Mouse (Mus musculus): Measurements from ENCODE around the gene Tnf. TPM values are rescaled to one million over a fixed set of nuclear protein-coding genes. Genes with fewer than 3 reads are reported as not detected.

Gene Tnf
- polyA plus RNA-seq, 1 experiment from 2014 or later = 5.7 TPM

DNA sequence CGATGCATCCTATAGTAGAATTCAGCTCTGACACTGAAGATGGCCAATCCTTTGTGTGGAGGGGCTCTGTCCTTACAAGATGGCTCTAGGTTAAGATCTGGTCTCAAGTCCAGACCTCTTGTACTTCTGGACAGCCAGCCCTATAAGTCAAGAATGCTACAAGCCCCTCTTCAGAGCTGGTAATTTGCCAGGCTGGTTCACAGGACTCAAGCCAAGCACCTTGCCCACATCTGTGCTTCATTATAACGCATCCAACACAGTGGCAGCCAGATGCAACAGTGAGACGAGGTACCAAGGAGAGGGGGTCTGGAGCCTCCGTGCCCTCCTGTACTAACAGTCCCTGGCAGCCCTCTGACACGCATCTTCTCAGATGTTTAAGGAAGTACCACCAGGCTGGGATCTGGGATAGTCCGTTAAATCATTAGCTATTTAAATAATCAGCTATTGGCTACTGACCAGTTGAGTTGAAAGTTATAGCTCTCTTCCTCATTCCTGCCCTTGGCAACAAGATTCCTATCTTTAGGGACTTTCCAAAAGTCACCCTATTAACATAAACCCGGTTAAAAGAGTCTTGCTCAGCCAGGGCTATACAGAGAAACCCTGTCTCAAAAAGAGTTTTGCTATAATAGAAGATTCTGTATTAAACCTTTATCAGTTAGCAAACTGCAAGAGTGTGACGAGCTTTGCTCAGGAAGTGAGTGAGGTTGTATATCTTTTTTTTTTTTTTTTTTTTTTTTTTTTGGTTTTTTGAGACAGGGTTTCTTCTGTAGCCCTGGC, 27.4 kb downstream of the Tnf start:
- DNase-seq (ENCODE audit: low spot score) = no peak

DNA sequence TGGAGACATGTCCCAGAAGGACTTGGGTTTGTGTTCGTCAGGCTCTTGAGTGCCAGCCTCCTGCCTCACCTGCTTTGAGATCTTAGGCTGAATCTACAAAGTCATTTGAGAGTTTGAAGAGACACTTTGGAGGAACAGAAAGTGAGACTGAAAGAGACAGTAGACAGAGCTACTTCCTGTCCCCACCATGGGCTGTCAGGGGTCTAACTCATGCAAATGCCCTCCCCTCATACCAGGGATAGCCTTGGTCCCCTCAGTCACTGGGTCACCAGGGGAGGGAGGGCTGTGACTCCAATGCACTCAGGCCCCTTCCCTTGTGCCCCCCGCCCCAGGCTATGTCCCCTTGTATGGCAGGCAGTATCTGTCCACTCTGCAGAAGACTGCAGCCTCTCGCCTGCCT, 28.5 kb downstream of the Tnf start:
- DNase-seq (ENCODE audit: low spot score) = peak; percentile 48

DNA sequence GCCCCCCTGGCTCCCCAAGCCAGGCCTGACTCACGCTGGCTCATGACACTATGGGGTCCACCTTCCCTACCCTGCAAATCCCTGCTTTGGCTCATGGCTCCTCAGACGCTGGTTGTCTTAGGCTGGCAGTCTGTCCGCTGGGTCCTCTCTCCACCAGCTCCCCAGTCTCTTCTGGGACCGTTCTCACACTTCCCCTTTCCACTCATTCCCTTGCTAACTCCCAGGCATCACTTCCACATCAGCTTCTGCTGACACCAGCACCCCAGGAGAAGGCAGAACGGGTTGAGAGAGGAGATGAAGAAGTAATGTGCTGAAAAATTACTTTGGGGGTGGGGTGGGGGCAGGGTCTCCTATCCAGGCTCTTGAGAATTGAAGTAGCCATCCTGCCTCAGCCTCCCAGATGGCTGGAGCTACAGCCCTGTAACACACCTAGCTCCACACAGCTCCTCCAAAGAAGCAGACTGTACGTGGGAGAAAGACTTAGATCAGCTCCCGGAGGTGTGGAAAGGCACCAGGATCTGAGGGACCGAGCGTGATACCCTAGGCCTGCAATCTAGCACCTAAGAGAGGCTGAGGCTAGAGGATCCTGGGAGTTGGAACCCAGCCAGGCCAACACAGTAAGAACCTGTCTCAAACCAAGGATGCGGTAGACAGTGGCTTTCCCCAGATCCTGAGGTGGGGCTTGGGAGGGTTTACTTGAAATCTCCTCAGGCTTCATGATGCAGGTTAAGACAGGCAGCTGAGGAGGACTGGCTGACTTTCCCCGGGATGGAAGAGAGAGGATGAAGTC, 29.2 kb downstream of the Tnf start:
- no peak for DNase-seq (ENCODE audit: low spot score)

DNA sequence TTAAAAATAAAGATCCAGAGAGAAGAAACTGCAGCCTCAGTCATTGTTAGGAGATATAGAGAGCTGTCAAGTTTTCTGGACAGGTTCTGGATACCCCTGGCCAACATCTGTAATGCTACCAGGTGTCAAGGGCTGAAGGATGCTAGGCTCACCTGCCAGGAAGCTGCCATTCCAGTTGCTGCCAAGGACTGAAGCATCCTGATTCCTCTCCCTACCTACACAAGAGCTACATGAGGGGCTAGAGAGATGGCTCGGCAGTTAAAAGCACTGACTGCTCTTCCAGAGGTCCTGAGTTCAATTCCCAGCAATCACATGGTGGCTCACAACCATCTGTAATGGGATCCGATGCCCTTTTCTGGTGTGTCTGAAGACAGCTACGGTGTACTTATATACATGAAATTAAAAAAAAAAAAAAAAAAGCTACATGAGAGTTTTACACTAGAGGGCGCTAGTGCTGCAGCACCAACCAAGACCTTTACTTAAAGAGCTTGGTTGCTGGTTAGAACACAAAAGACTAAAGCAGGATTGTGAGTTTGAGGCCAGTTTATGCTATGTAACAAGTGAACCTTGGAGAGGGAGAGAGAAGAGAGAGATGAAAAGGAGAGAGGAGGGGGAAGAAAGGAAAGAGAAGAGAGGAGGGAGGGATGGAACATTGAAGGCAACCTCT, 33.1 kb downstream of the Tnf start:
- peak; percentile 84 for DNase-seq (ENCODE audit: low spot score)

DNA sequence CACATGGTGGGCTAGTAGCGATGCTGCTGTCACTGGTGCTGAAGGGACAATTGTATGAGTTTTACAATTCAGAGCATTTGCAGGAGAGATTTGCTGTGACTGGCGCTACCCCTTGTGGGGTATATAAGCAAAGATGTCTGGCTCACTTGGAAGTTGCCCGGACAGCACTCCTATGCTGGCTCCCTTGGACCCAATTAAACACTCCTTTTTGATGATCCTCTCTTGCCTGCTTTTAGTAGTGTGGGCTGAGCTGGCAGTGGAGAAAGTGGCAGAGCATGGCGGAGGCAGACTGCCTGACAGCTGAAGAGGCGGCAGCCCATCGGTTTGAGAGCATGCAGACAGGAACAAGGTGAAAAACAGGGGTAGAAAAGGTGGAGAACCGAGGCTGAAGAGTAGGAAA, 34.0 kb downstream of the Tnf start:
- DNase-seq (ENCODE audit: low spot score) = no peak

DNA sequence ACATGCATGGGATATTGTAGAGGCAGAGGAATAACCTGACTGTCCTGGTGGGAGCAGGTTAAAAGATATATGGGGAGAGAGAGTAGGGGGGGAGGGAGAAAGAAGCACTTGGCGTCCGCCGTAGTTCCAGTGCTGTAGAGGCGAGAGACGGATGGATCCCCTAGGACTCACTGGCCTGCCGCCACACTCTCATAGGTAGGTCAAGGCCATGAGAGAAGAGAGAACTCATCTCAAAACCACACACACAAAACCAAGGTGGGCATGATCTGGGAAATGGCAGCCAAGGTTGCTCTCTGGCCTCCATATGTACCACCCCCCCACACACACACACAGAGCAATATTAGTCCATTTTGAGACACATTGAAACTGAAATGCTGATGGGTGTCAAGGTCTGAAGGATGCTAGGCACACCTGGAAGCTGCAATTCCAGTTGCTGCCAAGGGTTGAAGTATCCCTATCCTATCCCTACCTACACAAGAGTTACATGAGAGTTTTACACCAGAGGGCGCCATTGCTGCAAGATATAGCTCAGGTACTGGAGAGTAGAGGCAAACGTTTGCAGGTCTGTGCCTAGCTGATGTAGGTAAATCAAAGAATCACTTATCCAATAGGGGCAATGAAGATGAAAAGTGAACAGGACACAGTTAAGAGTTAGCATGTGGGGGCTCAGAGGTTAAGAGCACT, 35.3 kb downstream of the Tnf start:
- peak; percentile 89 for DNase-seq (ENCODE audit: low spot score)

DNA sequence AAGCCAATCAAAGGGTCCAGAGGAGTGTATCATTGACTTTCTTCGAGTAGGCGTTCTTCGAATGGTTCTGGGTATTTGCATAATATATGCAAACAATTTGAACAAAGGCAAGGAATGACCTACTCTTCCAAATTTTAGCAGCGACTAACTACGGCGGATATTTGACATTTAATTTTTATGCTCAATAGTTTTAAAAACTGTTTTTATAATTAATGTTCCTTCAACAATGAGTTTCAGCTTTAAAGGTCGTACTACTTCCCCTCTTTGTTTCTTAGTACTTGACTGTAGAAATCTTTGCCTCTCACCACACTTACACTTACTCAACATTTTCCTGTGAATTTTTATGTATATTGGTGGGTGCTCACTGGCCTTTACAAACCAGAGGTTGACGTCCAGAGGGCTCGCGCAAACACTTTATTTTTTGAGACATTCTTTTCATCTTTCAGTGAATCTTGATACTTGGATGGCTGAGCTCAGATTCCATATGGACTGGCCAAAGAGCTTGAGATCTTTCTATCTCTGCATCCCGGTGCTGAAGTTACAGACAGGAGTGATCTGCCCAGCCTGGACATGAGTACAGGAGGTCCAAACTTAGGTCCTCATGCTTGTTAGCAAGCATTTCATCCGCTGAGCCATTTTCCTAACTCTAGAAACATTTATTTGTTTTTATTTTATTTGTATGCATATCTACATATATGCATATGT, 36.2 kb downstream of the Tnf start:
- no peak for DNase-seq (ENCODE audit: low spot score)

DNA sequence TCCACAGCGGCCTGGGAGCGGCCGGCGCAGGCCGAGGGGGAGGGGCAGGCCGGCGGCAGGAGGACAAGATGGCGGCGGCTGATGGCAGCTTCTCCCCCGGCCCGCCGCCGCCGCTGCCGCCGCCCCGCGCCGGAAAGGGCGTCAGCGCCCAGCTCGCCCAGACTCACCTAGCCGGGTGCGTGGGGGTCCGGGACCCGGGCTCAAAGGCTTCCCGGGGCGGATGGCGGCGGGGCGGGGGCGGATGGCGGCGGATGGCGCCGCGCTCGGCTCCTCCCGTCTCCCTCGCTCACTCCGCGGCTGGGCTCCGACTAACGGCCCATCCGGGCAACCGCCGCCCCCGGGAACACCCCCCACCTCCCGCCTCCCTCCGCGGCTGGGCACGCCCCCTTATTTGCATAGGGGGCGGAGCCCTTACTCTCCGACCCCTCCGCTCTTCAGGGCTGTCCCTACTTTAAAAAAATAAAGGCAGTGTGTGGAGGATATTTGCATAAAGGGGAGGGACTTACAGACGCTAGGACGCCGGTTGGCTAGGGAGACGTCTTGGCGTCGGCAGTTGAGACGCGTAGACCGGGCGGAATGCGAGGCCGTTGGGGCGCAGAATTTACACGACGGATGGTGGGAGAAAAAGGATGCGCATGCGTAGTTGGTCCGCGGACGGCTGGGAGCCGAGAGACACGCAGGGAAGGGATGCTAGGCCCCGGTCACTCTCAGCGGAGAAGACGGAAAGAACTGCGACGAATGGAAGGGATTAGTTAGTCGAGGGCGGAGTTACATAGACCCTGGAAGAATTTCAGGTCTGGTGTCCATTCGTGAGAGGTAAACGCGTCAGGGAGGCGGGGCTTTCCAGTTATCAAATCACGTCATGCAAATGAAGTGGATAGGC, 37.0 kb downstream of the Tnf start, which contains the start of gene Prrc2a:
Gene Prrc2a (minus strand): TSS at position 330 of the 883 bp plus-strand sequence.
- DNase-seq (ENCODE audit: low spot score) = peak; percentile 99

DNA sequence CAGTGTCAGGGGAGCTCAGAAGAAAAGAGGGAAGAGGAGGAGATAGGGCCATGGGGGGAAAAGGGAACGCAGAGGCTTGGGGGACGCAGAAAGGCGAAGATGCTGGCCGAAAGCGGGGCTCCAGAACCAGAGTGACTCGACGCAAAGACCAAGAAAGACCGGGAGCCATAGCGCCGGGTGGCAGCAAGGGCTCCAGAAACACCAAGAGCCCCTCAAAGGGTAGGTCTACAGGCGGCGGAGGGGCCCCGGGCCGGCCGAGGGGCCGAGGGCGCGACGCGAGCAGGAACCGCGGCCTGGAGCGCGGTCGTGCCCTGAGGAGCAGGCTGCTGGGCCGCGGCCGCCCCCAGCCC, 37.6 kb downstream of the Tnf start:
- DNase-seq (ENCODE audit: low spot score) = no peak

DNA sequence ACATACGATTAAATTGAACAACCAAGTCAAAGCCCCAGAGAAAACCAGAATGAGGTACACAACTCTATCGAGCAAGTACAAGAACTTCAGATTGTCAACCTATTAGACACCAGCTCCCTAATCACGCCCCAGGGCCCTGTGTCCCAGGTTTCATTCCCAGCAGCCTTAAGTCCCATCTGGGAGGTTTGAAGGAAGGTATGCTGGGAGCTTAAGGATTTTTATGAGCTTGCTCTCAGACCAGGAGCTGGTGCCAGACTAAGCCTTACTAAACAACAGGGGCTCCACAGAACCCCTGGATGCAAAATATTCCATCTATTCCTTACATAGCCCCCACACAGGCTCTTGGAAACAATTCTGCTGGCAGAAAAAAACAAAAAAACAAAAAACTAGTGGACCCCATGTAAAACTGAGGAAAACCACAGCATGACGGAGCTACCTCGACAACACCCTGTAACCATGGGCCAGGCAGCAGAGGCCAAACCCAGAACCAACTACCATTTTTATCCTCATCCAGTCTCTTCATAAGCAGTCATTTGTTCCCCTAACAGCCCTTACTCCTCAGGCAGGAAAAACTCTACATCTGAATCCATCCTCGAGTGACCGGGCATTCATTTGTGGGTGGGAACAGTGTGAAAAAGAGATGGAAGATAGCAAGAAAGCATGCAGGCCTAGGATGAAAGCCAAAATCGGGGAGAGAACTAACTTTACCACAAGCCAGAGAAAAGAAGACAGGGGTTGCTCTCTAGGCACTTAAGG, 38.3 kb downstream of the Tnf start:
- DNase-seq (ENCODE audit: low spot score) = no peak

DNA sequence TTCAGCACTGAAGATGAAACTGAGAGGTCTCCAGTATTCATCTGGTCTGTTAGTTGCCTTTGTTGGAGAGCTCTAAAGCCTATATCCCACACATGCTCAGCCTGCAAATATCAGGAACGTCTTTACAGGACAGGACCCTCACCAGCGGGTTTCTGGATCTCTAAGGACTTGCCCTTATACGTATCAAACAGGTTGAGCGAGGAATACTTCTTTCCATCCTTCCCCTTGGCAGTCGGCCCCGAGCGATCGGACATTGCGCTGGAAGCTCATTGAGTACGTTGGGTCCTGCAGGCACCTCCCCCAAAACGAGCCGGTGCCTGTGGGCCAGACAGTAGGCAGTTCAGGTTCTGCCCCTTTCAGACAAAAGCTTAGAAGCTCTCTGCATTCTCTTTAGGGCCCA, 39.1 kb downstream of the Tnf start:
- DNase-seq (ENCODE audit: low spot score) = no peak

DNA sequence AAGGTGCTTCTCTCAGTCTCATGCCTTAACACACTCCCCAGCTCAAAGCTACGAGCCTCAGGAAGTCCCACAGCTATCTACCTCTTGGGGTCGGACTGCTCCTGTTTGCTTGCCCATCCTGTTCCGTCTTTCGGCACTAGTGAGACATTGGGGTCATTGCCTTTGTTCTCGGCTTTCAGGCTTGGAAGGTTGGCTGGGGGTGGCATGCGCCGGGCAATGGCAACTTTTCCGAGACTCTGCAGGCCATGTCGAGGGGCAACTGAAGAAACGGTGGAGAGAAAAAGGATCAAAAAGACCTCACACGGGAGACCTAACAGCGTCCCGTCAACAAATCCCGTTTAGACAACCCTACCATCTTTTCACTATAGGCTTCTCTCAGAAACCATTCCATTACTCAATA, 39.7 kb downstream of the Tnf start:
- DNase-seq (ENCODE audit: low spot score) = no peak

DNA sequence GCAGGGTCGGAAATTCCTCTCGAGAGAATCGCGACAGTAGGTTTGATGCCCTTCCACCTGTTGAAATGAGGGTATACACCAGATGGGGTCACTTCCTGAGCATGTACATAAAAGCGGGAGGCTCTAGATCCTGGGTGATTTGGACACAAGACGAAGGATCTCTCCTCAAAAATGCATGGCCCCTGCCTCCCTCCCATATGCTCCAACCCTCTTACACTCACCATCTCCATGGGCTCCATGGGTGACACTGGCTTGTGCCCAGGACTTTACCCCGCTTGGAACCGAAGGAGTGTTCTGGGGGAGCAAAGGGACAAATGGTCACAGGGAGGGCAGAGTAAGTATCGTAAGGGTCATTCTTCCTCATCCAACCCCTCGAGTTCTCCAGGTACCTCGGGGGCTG, 40.4 kb downstream of the Tnf start:
- DNase-seq (ENCODE audit: low spot score) = no peak

DNA sequence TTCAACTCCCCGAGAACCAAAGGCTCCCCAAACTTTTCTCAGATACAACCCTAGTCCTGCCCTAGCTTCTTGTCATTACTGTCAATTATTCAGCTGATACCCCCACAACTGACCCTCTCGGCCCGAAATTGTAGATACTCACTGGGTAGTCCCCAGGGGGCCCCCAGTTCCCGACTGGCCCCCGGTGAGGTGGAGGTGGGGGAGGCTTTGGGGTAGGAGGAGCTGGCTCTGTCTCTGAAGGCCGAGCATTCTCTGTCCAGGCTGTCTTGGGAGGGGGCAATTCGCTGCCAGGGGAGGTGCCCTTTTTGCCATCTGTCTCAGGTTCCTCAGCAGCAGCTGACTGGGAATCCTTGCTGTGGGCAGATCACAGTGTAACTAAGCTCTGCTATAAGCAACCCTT, 42.2 kb downstream of the Tnf start:
- DNase-seq (ENCODE audit: low spot score) = no peak

DNA sequence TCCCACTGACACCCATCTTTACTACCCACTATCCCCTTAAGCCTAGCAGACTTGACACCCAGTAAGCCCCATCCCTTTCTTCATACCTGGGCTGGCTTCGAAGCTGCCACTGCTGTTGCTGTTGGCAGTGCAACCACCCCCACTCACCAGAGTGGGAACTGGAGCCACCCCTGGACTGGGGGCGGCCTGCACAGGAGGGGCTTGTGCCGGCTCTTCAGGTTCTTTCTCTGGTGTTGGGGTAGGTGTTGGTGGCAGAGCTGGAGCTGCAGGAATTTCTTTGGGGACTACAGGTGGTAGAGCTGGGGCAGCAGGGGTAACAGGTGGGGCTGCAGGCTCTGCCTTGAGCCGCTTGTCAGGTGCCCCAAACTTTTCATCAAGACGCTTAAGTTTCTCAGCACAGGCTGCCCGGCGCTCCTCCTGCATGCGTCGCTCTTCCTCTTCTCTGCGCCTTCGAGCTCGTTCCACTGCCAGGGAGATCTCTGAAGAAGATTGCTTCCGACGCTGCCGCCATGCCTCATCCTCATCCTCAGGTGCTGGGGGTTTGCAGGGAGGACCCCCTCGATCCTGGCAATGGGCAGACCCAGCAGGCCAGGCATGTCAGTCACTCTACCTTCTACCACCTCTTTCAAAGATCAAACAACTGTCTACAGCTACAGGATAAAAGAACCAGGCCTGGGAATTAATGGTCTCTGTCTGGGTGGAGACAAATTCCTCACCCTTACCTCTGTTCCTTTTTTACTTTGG, 42.8 kb downstream of the Tnf start:
- DNase-seq (ENCODE audit: low spot score) = no peak

DNA sequence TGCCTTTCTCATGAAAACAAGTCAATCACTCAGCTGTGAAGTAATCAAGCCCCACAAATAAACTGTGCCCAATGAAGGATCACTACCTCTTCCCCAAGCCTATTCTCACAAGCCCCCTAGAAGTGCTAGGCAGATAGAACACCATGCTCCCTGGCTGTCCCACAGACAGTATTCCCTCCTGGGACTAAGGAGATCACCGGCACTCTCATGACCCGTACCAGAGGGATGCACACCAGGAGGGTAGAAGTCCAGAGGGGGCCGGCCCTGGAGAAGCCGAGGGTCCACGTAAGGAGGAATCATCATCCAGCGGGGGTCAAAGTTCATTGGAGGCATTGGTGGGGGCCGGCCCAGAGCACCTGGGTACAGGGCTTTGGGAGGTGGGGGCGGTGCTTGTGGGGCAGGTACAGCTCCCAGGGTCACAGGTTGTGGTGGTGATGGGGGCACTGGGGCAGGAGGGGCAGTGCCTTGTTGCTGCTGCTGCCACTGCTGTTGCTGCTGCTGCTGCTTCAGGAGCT, 44.1 kb downstream of the Tnf start:
- no peak for DNase-seq (ENCODE audit: low spot score)

DNA sequence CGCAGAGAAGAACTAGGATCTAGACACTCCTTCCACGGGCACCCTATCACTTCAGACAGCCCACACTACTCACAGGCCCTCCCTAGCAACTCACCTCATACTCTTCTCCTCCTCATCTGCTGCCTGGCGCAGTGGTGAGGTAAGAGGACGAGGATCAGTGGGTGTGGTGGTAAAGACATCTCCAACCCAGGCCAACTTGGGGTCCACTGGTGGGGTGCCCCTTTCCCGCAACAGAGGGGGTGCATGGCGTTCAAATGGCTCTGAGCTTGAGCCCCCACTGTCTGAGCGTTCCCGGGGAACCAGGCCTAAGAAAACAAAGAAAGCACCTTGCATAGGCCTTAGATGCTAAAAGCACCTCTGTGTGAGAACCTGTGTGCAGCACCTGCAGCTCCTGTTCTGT, 44.6 kb downstream of the Tnf start:
- no peak for DNase-seq (ENCODE audit: low spot score)

DNA sequence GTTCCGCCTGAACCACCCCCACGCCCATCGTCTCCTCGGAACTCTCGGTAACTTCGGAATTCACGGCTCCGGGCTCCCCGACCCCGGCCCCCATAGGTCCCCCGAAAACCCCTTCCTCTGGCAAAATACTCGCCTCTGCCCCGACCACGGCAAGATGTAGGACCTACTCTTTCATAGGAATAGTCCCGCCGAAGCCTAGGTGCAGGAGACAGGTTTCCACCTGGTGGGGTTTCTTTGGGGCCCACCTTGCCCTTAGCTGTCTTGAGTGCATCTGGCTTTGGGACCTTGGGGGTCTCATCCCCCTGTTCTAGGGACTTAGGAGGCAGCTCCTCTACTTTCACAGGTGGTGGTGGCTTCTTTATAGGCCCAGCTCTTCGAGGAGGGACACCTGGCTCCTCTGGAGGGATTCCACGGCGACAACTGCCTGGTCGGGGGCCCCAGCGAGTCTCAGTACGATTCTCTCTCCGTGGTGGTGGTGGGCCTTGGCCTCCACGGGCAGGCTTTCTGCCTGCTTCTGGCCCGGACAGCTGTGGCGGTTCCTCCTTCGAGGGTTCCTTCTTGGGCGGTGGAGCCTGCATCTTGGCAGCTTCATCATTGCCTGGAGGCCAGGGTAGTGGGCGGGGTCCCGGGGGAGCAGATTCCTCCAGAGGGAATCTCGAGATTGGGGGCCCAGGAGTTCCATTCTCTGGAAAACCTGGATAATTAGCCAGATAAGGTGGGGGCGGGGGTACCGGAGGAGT, 45.2 kb downstream of the Tnf start:
- DNase-seq (ENCODE audit: low spot score) = no peak

Measured in thymus, postnatal 0 days (tissue).